Mouse (Mus musculus): ENCODE measurements around the gene Plcg2.

Gene Plcg2

DNA sequence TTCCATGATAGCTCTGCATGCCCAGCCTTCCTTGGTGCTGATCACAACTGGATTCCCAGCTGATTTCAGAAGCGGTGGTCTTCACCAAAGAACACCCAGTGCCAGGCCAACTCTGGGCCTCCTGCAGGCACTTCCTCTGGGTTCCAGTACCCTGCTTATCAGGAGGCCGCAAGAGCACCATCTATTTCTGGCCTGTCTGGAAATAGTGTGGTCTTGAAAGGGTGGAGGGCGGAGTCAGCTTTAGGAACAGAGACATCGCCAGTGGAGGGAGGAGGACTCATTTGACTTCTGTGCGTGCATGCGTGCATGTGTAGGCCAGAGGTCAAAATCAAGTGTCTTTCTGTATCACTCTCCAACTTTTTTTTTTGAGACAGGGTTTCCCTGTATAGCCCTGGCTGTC lies 45.7 kb downstream of the Plcg2 start:
- no peak for DNase-seq (ENCODE audit: extremely low read depth, insufficient read length, low spot score)

- no peak for DNase-seq (ENCODE audit: extremely low read depth, insufficient read length, low spot score)
These were observed 47.0 kb downstream of the Plcg2 start for GRCm38 (mm10) chr8:117545043-117545442.

GRCm38 (mm10) chr8:117546386-117546785 lies 48.3 kb downstream of the Plcg2 start:
- no peak for DNase-seq (ENCODE audit: extremely low read depth, insufficient read length, low spot score)

DNA sequence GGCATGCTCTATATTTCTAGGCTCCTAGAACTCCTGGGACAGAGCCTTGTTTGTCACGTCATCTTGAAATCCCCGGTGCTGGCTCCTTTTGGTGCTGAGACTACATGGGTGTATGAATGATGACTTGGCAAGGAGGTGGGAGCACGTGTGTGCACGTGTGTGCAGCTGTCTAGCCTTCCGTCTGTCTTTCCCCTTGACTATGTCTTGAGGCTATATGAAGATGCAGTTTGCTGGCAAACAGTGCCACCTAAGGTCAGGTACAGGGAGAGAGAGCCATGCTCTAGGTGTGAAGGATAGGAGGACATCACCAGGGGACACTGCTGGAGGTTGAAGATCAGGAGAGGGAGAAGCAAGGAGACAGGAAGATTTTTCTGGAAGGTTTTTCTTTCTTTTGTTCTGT lies 49.9 kb downstream of the Plcg2 start:
- DNase-seq (ENCODE audit: extremely low read depth, insufficient read length, low spot score) = no peak

- DNase-seq (ENCODE audit: extremely low read depth, insufficient read length, low spot score) = no peak
These were observed 50.4 kb downstream of the Plcg2 start for GRCm38 (mm10) chr8:117548453-117548852.

DNA sequence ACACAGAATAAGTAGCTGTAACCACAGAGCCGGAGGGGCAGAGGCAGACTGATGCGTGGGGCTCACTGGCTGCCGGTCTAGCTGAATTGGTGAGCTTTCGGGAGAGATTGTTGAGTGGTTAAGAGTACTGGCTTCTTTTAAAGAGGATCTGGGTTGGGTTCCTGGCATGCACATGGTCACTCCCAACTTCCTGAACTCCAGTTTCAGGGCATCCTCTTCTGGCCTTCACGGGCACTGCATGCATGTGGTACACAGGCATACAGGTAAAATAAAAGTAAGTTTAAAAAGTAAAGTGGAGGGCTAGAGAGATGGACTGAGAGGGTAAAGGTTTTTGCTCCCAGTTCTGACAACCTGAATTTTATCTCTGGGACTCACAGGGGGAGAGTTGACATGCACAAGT lies 52.4 kb downstream of the Plcg2 start:
- no peak for DNase-seq (ENCODE audit: extremely low read depth, insufficient read length, low spot score)

DNA sequence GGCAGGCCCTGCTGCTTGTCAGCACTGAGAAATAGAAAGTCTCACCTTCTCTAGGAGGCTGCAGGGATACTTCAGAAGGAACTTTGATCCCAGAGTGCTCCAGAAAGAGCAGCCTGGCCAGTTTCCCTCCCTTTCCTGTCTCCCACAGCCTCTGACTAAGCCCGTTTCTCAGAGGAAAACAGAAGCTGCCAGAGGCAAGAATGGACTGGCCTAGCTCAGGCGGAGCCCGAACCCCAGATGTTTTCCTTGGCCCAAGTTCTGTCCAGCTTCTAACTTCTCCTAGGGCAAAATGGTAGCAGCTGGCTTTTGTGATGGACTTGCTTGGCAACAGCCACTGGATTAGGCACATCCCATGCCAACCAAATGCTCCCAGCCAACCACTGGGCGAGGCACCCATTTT lies 62.9 kb downstream of the Plcg2 start:
- peak; percentile 80 for DNase-seq (ENCODE audit: extremely low read depth, insufficient read length, low spot score)

DNA sequence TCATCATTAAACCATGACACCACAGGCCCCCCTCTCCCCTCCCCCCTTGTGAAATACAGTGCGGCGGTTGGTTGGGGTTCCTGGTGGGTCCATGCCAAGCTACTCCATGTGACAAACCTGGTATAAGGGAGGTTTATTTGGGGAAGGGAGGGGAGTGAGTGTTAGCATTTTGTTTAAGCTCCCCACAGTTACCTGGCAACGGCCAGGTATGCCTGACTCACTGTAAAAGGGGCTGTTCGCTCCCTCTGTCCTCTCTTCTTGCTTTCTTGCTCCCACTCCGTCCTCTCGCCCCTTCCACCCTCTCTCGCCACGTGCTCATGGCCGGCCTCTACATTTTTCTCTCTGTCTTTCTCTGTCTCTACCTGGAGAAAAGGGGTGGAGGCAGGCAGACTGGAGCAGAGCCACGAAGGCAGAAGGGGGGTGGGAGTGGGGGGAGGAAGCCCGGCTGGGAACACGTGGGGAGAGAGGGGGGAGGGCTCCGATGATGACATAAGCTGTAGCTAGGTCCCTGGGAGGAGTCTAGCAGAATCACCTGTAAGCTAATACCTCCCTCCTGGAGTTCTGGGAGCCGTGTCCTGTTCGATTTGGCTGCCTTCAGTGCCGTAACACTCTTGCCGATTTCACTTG lies 63.8 kb downstream of the Plcg2 start:
- no peak for DNase-seq (ENCODE audit: extremely low read depth, insufficient read length, low spot score)

DNA sequence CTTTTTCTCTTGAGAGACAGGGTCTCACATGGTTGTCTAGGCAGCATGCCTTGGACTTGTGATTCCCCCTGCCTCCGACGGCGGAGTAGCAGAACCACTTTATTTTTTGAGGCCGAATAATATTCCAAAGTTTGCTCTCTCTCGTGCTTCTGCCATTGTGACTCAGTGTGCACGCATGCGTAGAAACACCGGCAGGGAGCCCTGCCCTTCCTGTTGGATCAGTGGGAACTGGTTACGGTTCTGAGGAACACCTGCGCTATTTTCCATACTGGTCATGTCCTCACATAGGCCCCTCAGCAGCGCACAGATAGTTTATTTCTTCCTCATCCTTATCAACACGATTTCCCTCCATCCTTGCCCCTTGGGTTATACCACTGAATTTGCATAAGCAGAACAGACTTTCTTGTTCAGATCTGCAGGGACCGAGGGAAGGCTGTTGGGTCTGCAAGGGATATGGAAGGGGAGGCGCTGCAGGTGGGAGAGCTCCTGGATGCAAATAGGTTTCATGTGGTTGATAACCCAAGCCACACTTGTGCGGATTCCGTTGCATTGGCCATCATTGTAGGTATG lies 64.4 kb downstream of the Plcg2 start:
- no peak for DNase-seq (ENCODE audit: extremely low read depth, insufficient read length, low spot score)

- DNase-seq (ENCODE audit: extremely low read depth, insufficient read length, low spot score) = peak; percentile 26
These were observed 71.3 kb downstream of the Plcg2 start for GRCm38 (mm10) chr8:117569409-117569808.

GRCm38 (mm10) chr8:117576291-117576785 lies 78.2 kb downstream of the Plcg2 start:
- no peak for DNase-seq (ENCODE audit: extremely low read depth, insufficient read length, low spot score)

DNA sequence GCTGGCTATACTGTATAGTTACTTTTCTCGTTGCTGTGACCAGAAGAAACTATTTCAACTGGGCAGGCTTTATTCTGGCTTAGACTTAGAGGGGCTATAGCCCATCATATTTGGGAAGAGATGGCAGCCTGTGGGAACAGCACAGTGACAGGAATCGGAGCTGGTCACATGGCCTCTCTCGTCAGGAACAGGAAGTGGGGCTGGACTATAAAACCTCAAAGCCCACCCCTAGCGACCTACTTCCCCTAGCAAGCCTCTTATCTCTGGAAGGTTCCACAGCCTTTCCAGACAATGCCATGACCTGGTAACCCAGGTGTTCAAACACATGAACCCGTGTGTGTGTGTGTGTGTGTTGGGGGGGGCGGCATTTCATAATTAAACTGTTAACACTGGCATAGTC lies 79.0 kb downstream of the Plcg2 start:
- DNase-seq (ENCODE audit: extremely low read depth, insufficient read length, low spot score) = no peak

DNA sequence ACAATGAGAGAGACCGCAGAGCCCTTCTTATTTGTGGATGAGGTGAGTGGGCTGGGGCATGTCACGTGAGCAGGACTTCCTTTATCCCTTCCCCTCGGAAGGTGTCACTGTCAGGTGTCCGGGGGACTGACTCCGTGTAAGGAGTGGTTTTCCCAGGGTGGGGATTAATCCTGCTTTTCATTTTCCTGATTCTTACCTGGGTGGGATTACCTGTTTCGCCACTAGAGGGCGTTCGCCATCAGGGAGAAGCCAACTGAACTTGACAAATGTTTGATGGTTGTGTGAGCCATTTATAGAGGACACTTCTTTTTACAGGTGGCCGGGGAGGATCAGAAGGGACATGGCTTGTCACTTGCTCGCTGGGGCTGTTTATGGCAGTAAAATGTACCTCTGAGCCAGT lies 79.8 kb downstream of the Plcg2 start:
- DNase-seq (ENCODE audit: extremely low read depth, insufficient read length, low spot score) = no peak

- DNase-seq (ENCODE audit: extremely low read depth, insufficient read length, low spot score) = no peak
These were observed 80.8 kb downstream of the Plcg2 start for GRCm38 (mm10) chr8:117578856-117579255.

- no peak for DNase-seq (ENCODE audit: extremely low read depth, insufficient read length, low spot score)
These were observed 95.8 kb downstream of the Plcg2 start for GRCm38 (mm10) chr8:117593862-117594261.

- no peak for DNase-seq (ENCODE audit: extremely low read depth, insufficient read length, low spot score)
These were observed 96.9 kb downstream of the Plcg2 start for GRCm38 (mm10) chr8:117595001-117595400.

DNA sequence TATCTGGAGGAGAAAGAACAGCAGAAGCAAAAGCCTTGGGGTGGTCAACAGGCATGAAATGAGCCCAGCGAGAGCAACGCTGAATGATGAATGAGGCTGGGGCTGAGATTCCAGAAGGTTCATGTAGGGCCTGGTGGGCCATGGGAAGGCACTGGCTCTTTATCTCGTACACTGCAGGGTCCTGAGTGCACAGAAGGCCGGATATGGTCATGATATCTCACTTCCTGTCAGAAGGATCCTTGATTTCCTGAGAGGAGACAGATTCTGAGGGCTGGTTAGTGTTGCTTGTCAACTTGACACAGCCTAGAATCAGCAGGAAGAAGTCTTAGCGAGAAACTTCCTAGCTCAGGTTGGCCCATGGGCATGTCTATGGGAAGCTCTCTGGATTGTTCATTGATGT lies 98.7 kb downstream of the Plcg2 start:
- no peak for DNase-seq (ENCODE audit: extremely low read depth, insufficient read length, low spot score)

DNA sequence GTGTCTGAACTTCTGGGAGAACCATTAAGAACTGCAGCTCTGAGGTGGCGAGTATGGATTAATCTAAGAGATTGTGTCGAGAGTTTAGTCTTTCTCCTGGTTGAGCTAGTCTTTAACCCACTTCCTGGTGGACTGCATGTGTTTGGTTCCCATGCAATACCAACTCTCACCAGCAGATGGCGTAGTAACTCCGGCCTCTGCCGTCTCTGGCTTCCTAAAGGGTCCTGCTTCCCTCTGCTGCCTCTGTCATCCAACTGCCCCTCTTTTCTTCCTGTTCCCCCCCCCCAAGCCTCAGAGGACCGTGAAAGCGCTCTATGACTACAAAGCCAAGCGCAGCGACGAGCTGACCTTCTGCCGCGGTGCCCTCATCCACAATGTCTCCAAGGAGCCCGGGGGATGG lies 102.7 kb downstream of the Plcg2 start:
- DNase-seq (ENCODE audit: extremely low read depth, insufficient read length, low spot score) = no peak

DNA sequence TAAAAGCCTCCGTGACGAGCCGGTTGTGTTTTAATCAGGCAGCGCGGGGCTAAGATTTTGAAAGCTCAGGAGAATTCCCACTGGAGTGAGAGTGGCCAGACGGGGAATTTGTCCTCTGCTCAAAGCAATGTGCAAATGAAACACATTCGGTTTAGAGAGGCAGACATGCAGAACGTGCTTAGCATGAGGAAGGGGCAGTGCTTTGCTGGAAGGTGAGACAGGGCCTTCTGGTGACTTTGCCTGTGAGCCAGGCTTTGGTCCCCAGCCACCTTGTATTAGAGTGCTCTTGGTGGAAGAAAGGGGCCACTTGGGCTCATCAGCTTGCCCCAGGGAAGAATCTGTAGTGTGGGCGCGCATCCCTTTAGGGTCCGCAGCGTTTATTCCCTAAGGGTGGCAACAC lies 106.0 kb downstream of the Plcg2 start:
- no peak for DNase-seq (ENCODE audit: extremely low read depth, insufficient read length, low spot score)

- no peak for DNase-seq (ENCODE audit: extremely low read depth, insufficient read length, low spot score)
These were observed 106.6 kb downstream of the Plcg2 start for GRCm38 (mm10) chr8:117604671-117605070.

- no peak for DNase-seq (ENCODE audit: extremely low read depth, insufficient read length, low spot score)
These were observed 107.1 kb downstream of the Plcg2 start for GRCm38 (mm10) chr8:117605201-117605600.

DNA sequence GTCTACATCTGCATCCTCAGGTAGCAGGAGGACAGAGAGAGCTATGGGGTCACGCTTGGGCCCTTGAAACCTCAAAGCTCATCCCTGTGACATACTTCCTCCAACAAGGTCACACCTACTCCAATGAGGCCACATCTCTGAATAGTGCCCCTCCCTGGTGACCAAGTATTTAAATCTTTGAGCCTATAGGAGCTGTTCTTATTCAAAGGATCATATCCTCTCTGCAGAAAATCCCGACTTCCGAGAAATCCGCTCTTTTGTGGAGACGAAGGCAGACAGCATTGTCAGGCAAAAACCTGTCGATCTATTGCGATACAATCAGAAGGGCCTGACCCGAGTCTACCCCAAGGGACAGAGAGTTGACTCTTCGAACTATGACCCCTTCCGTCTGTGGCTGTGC lies 112.4 kb downstream of the Plcg2 start:
- DNase-seq (ENCODE audit: extremely low read depth, insufficient read length, low spot score) = no peak

GRCm38 (mm10) chr8:117612861-117613260 lies 114.8 kb downstream of the Plcg2 start:
- DNase-seq (ENCODE audit: extremely low read depth, insufficient read length, low spot score) = no peak
